Comparison of ENCODE assay signal across 14 mouse cellular contexts in the genomic region with DNA sequence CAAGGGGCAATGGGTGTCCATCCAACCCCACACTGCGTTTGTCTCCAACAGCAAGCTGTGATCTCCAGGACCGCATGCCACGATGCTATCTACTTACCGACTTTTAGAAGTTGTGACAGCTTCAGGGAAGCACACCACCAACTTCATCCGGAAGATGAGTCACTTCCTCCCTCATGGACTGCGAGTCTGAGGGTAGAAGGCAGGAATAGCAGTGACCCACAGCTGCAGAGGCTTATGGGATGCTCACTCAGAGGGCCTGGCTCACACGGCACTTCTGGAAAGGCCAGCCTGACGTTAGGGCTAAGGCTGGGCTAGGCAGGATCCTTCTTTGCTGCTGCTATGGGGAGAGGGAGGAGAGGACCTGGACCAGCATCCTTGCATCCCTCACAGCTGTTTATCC. TPM values are rescaled to one million over a fixed set of nuclear protein-coding genes. Genes with fewer than 3 reads are reported as not detected.
DNase-seq lines count a peak whose midpoint lies in the region; ATAC-seq and TF ChIP-seq lines count a peak whose summit lies in the region.
"Had no signal": no experiment of that assay in that cellular context is flagged by ENCODE, and none has a peak within 500 bp of the region (broad histone marks: within the 10 kb centered on the region; RNA-seq: fewer than 3 reads in every experiment).

A gene (minus strand): TSS at position 175 of the 400 bp plus-strand sequence.

- TF ChIP-seq POLR2A in liver, adult 2 months (IDR thresholded peaks at IDR 0.05; ENCODE audit: extremely low read depth, insufficient read depth, low read length) = no peak
- no peak for TF ChIP-seq POLR2A in bone marrow macrophage, adult 2 months (IDR thresholded peaks at IDR 0.05; ENCODE audit: borderline replicate concordance, low read depth, low read length)

- peak; percentile 47 to 75 for DNase-seq in heart, adult 18-20 months
- no peak for DNase-seq in heart, postnatal 4 days
- no peak for DNase-seq in liver, adult 2 months (ENCODE audit: extremely low read depth, low read depth, low spot score)
- DNase-seq in liver, postnatal 0 days = no peak
- DNase-seq in left cerebral cortex, postnatal 10 days (ENCODE audit: extremely low spot score in 1 of 2, low spot score in 2 of 2) = no peak
- no peak for DNase-seq in right cerebral cortex, postnatal 4 days

- H3K79me2 ChIP-seq in liver, adult 2 months (ENCODE audit: control insufficient read depth, insufficient read depth, low read length) = no peaks in the 10 kb centered on the region

- TF ChIP-seq EP300 in liver, postnatal 0 days (IDR thresholded peaks at IDR 0.05; ENCODE audit: low read depth) = no peak

- H3K4me3 ChIP-seq in liver, adult 2 months (ENCODE audit: insufficient read depth, low read depth, low read length) = no peak within 1 kb of the TSS
- H3K4me3 ChIP-seq in liver, postnatal 0 days (ENCODE audit: low read depth, low read length) = no peak within 1 kb of the TSS
- 0 out of 2 replicates have a peak within 1 kb of the TSS, but pooled peaks have one; percentile 2 for H3K4me3 ChIP-seq in bone marrow macrophage, adult 2 months (ENCODE audit: insufficient read depth, low read length)
- H3K4me3 ChIP-seq in neural tube, embryonic 15.5 days (replicated peaks) = no peak within 1 kb of the TSS
- H3K4me3 ChIP-seq: embryonic facial prominence, embryonic 10.5 days; heart, embryonic 15.5 days; stomach, embryonic 15.5 days had no signal

- no peak for ATAC-seq in liver, postnatal 0 days
- ATAC-seq in neural tube, embryonic 15.5 days (ENCODE audit: low FRiP score) = no peak
- ATAC-seq: forebrain, embryonic 14.5 days had no signal

- intact Hi-C loops in left cerebral cortex, postnatal 10 days (cut with DNase I) = loop anchor here (5.0 kb wide), 1 partner anchor 81 kb away; no protein-coding TSS in a partner anchor

- 62% methylated on average over 8 of the region's 8 CpGs for WGBS in liver, adult 2 months
- WGBS in liver, postnatal 0 days (ENCODE audit: insufficient replicate concordance) = 41% methylated on average over 8 of the region's 8 CpGs
- WGBS in neural tube, embryonic 15.5 days = 85% methylated on average over 8 of the region's 8 CpGs

- H3K4me1 ChIP-seq in liver, adult 2 months (ENCODE audit: control insufficient read depth, insufficient read depth, low read length) = peaks cover 2% of the 10 kb centered on the region; the same call in 1 of the 2 replicates
- no peaks in the 10 kb centered on the region for H3K4me1 ChIP-seq in liver, postnatal 0 days (ENCODE audit: insufficient read depth)
- peaks cover 55% of the 10 kb centered on the region for H3K4me1 ChIP-seq in bone marrow macrophage, adult 2 months (ENCODE audit: control insufficient read depth, insufficient read depth, low read length)
- peaks cover 6% of the 10 kb centered on the region; the same call in 1 of the 2 replicates for H3K4me1 ChIP-seq in neural tube, embryonic 15.5 days
- H3K4me1 ChIP-seq: stomach, embryonic 15.5 days had no signal

- no peak within 1 kb of the TSS for H3K9ac ChIP-seq in liver, adult 2 months (ENCODE audit: low read depth, low read length)
- H3K9ac ChIP-seq in liver, postnatal 0 days (replicated peaks) = no peak within 1 kb of the TSS
- no peak within 1 kb of the TSS for H3K9ac ChIP-seq in neural tube, embryonic 15.5 days (replicated peaks)
- H3K9ac ChIP-seq: heart, embryonic 15.5 days; stomach, embryonic 15.5 days had no signal

- H3K27me3 ChIP-seq in liver, adult 2 months (ENCODE audit: control insufficient read depth, insufficient read depth, low read length) = no peaks in the 10 kb centered on the region
- no peaks in the 10 kb centered on the region for H3K27me3 ChIP-seq in liver, postnatal 0 days (ENCODE audit: insufficient read depth, low read length)
- no peaks in the 10 kb centered on the region for H3K27me3 ChIP-seq in neural tube, embryonic 15.5 days (replicated peaks)
- H3K27me3 ChIP-seq: stomach, embryonic 15.5 days had no signal

- no peak for TF ChIP-seq CTCF in liver, adult 2 months (IDR thresholded peaks at IDR 0.05; ENCODE audit: low read depth, low read length)
- no peak for TF ChIP-seq CTCF in liver, postnatal 0 days (IDR thresholded peaks at IDR 0.05; ENCODE audit: low read depth)
- TF ChIP-seq CTCF in bone marrow macrophage, adult 2 months (IDR thresholded peaks at IDR 0.05; ENCODE audit: low read depth, low read length) = no peak

- H3K36me3 ChIP-seq in liver, adult 2 months (ENCODE audit: control insufficient read depth, insufficient read depth, low read length) = no peaks in the 10 kb centered on the region
- H3K36me3 ChIP-seq in liver, postnatal 0 days (replicated peaks; ENCODE audit: insufficient read depth, low read length) = no peaks in the 10 kb centered on the region
- no peaks in the 10 kb centered on the region for H3K36me3 ChIP-seq in neural tube, embryonic 15.5 days
- H3K36me3 ChIP-seq: embryonic facial prominence, embryonic 10.5 days; heart, embryonic 15.5 days; stomach, embryonic 15.5 days had no signal

- H3K27ac ChIP-seq in liver, adult 2 months (replicated peaks; ENCODE audit: insufficient read depth, low read depth, low read length) = no peak within 1 kb of the TSS
- no peak within 1 kb of the TSS for H3K27ac ChIP-seq in liver, postnatal 0 days (ENCODE audit: low read depth)
- peak within 1 kb of the TSS; percentile 75 for H3K27ac ChIP-seq in bone marrow macrophage, adult 2 months (ENCODE audit: insufficient read depth, low read depth, low read length)
- no peak within 1 kb of the TSS for H3K27ac ChIP-seq in neural tube, embryonic 15.5 days (replicated peaks)
- H3K27ac ChIP-seq: embryonic facial prominence, embryonic 10.5 days; heart, embryonic 15.5 days; kidney, postnatal 0 days; stomach, embryonic 15.5 days had no signal

- no peak within 1 kb of the TSS for H3K4me2 ChIP-seq in liver, postnatal 0 days (ENCODE audit: low read depth, low read length)
- no peak within 1 kb of the TSS for H3K4me2 ChIP-seq in neural tube, embryonic 15.5 days
- H3K4me2 ChIP-seq: heart, embryonic 15.5 days; stomach, embryonic 15.5 days had no signal

- H3K9me3 ChIP-seq in liver, postnatal 0 days (ENCODE audit: low read length) = no peaks in the 10 kb centered on the region
- H3K9me3 ChIP-seq in neural tube, embryonic 15.5 days (replicated peaks) = no peaks in the 10 kb centered on the region
- H3K9me3 ChIP-seq: embryonic facial prominence, embryonic 10.5 days; heart, embryonic 15.5 days; stomach, embryonic 15.5 days had no signal

RNA-seq across cellular contexts. Expression of the gene that starts here (rescaled TPM):
- 1 to 10 TPM; 9.2 to 9.7 TPM for total RNA-seq in heart, adult 18-20 months (2021)
- 1 to 10 TPM; 4.0 to 4.2 TPM for total RNA-seq in heart, postnatal 4 days (2021)
- total RNA-seq in liver, adult 2 months (2014; rRNA removed) = 107 and 115 TPM in 2 replicates
- polyA plus RNA-seq in liver, adult 2 months (2012; rRNA removed) = 134 and 139 TPM in 2 replicates
- 0.68 and 0.73 TPM in 2 replicates for polyA plus RNA-seq in liver, postnatal 0 days (2015; fragmentation: Nextera tagmentation; extraction: Ambion mirVana)
- polyA plus RNA-seq in bone marrow macrophage, adult 2 months (2012; ENCODE audit: insufficient read depth, insufficient read length, missing spikeins) = 7.2 and 8.6 TPM in 2 replicates
- total RNA-seq in left cerebral cortex, postnatal 10 days (2021) = 10 to 100 TPM; 15.4 to 15.8 TPM
- 6.1 and 8.7 TPM in 2 replicates for polyA plus RNA-seq in neural tube, embryonic 15.5 days (2015; fragmentation: Nextera tagmentation; extraction: Ambion mirVana)
- polyA plus RNA-seq: C2C12 had no signal

Comparison
In these comparisons a context has a peak if more than half of its experiments do, and no peak if none do; other contexts are left out.
1. RNA of the gene that starts here (polyA plus RNA-seq): 134 to 139 TPM in liver, adult 2 months; 7.2 to 8.6 TPM in bone marrow macrophage, adult 2 months, 6.1 to 8.7 TPM in neural tube, embryonic 15.5 days and 0.68 to 0.73 TPM in liver, postnatal 0 days; every median in the first group is over 10 times any median in the second.
2. DNase-seq: peak in heart, adult 18-20 months (2 of 2); none in heart, postnatal 4 days (single experiment), liver, adult 2 months (single experiment), liver, postnatal 0 days (single experiment), left cerebral cortex, postnatal 10 days (0 of 2) and right cerebral cortex, postnatal 4 days (single experiment).